In genomic region chr13:22026058-22027031, GRCm38 (mm10) we compare ENCODE assay signal across 8 mouse cellular contexts. TPM values are rescaled to one million over a fixed set of nuclear protein-coding genes. Genes with fewer than 3 reads are reported as not detected.
DNase-seq lines count a peak whose midpoint lies in the region; ATAC-seq lines count a peak whose summit lies in the region.

No protein-coding gene starts in this region.

- no peaks in the 10 kb centered on the region for H3K4me1 ChIP-seq in hindbrain, embryonic 14.5 days (replicated peaks; ENCODE audit: control insufficient read depth, insufficient read depth, low read length)

- peak overlapping the region; percentile 51 for H3K4me2 ChIP-seq in hindbrain, embryonic 14.5 days (replicated peaks)

- WGBS in hindbrain, embryonic 14.5 days, result 2% methylated on average over 35 of the region's 35 CpGs

- peak overlapping the region; percentile 37 for H3K9ac ChIP-seq in hindbrain, embryonic 14.5 days

- DNase-seq in NIH3T3 (ENCODE audit: low read depth), result peak; percentile 88
- peak; percentile 85 to 86 for DNase-seq in cerebellum, postnatal 25 days
- peak; percentile 92 to 93 for DNase-seq in frontal cortex, postnatal 36 days (ENCODE audit: low spot score in 2 of 2)
- DNase-seq in hindbrain, embryonic 14.5 days (ENCODE audit: low spot score), result peak; percentile 98
- peak; percentile 85 to 97 for DNase-seq in layer of hippocampus, postnatal 25 days (ENCODE audit: extremely low spot score in 1 of 2, low spot score in 1 of 2)
- DNase-seq in lung, postnatal 10 days, result peak; percentile 87
- peak; percentile 81 for DNase-seq in retina, postnatal 7 days (ENCODE audit: low read depth, low spot score)
- DNase-seq in thymus, postnatal 4 days, result peak; percentile 92

- H3K36me3 ChIP-seq in hindbrain, embryonic 14.5 days (replicated peaks; ENCODE audit: control insufficient read depth, insufficient read depth), result no peaks in the 10 kb centered on the region

- no peaks in the 10 kb centered on the region for H3K9me3 ChIP-seq in hindbrain, embryonic 14.5 days (ENCODE audit: control insufficient read depth, low read length)

- 0 out of 2 replicates have a peak overlapping the region, but pooled peaks have one; percentile 26 for H3K27ac ChIP-seq in hindbrain, embryonic 14.5 days

- peak; percentile 71 for ATAC-seq in hindbrain, embryonic 14.5 days (ENCODE audit: low FRiP score)

- peak overlapping the region; percentile 35 for H3K4me3 ChIP-seq in hindbrain, embryonic 14.5 days (replicated peaks; ENCODE audit: low read length)

- peaks cover 27% of the 10 kb centered on the region for H3K27me3 ChIP-seq in hindbrain, embryonic 14.5 days (ENCODE audit: control insufficient read depth, insufficient read depth, low read length)

RNA-seq across cellular contexts. Expression of gene Hist1h2ah, which starts 9.0 kb away (rescaled TPM):
- polyA plus RNA-seq in hindbrain, embryonic 14.5 days (2014; fragmentation: Nextera tagmentation; extraction: Ambion mirVana), result 8.0 TPM in 1 of 2 replicates, not detected in the other
- total RNA-seq in layer of hippocampus, postnatal 25 days (2021), result 10 to 100 TPM; 22.3 to 38.6 TPM

RNA-seq across cellular contexts. Expression of gene Hist1h2bk, which starts 9.3 kb away (rescaled TPM):
- polyA plus RNA-seq in hindbrain, embryonic 14.5 days (2014; fragmentation: Nextera tagmentation; extraction: Ambion mirVana), result 1.5 and 1.6 TPM in 2 replicates
- total RNA-seq in layer of hippocampus, postnatal 25 days (2021), result 10 to 100 TPM; 15.7 to 30.9 TPM

RNA-seq across cellular contexts. Expression of gene Hist1h4i, which starts 14.8 kb away (rescaled TPM):
- 6.0 and 6.2 TPM in 2 replicates for polyA plus RNA-seq in hindbrain, embryonic 14.5 days (2014; fragmentation: Nextera tagmentation; extraction: Ambion mirVana)
- total RNA-seq in layer of hippocampus, postnatal 25 days (2021), result 10 to 100 TPM; 64.2 to 71.4 TPM

RNA-seq across cellular contexts. Expression of gene Hist1h2ag, which starts 16.4 kb away (rescaled TPM):
- polyA plus RNA-seq in hindbrain, embryonic 14.5 days (2014; fragmentation: Nextera tagmentation; extraction: Ambion mirVana), result 4.4 and 5.3 TPM in 2 replicates
- total RNA-seq in layer of hippocampus, postnatal 25 days (2021), result 10 to 100 TPM in 1 of 2 experiments, 1 to 10 TPM in 1; 7.1 to 18.2 TPM

RNA-seq across cellular contexts. Expression of gene Hist1h2bj, which starts 16.7 kb away (rescaled TPM):
- 1.8 and 2.5 TPM in 2 replicates for polyA plus RNA-seq in hindbrain, embryonic 14.5 days (2014; fragmentation: Nextera tagmentation; extraction: Ambion mirVana)
- total RNA-seq in layer of hippocampus, postnatal 25 days (2021), result 10 to 100 TPM; 15.1 to 18.5 TPM

Comparison
In these comparisons a context has a peak if more than half of its experiments do, and no peak if none do; other contexts are left out.
1. Peak in every context shown above with its lines: DNase-seq, ATAC-seq, H3K4me3 ChIP-seq and H3K27ac ChIP-seq.